Mouse (Mus musculus) central nervous system, embryonic 11.5 days (tissue): ENCODE measurements around the gene Tgfb2. TPM values are rescaled to one million over a fixed set of nuclear protein-coding genes. Genes with fewer than 3 reads are reported as not detected.

ENCODE experiments used
- polyA plus RNA-seq: library from polyadenylated mRNA; depleted of rRNA; stranded (reverse); fragments of >200 nt; gene quantifications from 2 replicates; pipeline ENCODE4 v1.2.3, GENCODE M21; 2012; rRNA removed

Tgfb2 gene
- 5.0 and 16.4 TPM in 2 replicates for polyA plus RNA-seq

GRCm38 (mm10) chr1:186705915-186706248 lies at the start of gene Tgfb2:
Gene Tgfb2 (minus strand): TSS chr1:186705989.

GRCm38 (mm10) chr1:186748724-186749653 lies 43.2 kb upstream of the Tgfb2 start, which contains the start of gene Rrp15:
Gene Rrp15 (minus strand): TSS chr1:186749358.

Other genes with a start within 250 kb of the Tgfb2 start
- 50.1 and 108 TPM in 2 replicates for gene Rrp15, start 43.4 kb upstream of the Tgfb2 start, polyA plus RNA-seq